In genomic region chr14:47031542-47031941, GRCm38 (mm10) we compare ENCODE assay signal across 29 mouse cellular contexts.
"Had no signal": no experiment of that assay in that cellular context is flagged by ENCODE, and none has a peak within 500 bp of the region (broad histone marks: within the 10 kb centered on the region; RNA-seq: fewer than 3 reads in every experiment).

No protein-coding gene starts in this region.

- H3K4me1 ChIP-seq: kidney, embryonic 15.5 days; liver, embryonic 13.5 days; liver, embryonic 15.5 days had no signal

- H3K4me3 ChIP-seq: gastrocnemius, adult 2 months; heart, embryonic 13.5 days; heart, embryonic 15.5 days; hindbrain, embryonic 13.5 days; hindbrain, embryonic 15.5 days; kidney, embryonic 15.5 days; layer of hippocampus, adult 2 months; left cerebral cortex, adult 2 months; limb, embryonic 10.5 days; limb, embryonic 12.5 days; liver, embryonic 13.5 days; liver, embryonic 15.5 days had no signal

- H3K9me3 ChIP-seq: heart, embryonic 13.5 days; heart, embryonic 15.5 days; hindbrain, embryonic 13.5 days; hindbrain, embryonic 15.5 days; kidney, embryonic 15.5 days; limb, embryonic 10.5 days; limb, embryonic 12.5 days; liver, embryonic 13.5 days; liver, embryonic 15.5 days had no signal

- H3K27me3 ChIP-seq: heart, embryonic 13.5 days; heart, embryonic 15.5 days; hindbrain, embryonic 13.5 days; hindbrain, embryonic 15.5 days; kidney, embryonic 15.5 days; limb, embryonic 12.5 days; liver, embryonic 15.5 days had no signal

- H3K36me3 ChIP-seq: heart, embryonic 13.5 days; heart, embryonic 15.5 days; hindbrain, embryonic 13.5 days; hindbrain, embryonic 15.5 days; kidney, embryonic 15.5 days; limb, embryonic 10.5 days; limb, embryonic 12.5 days; liver, embryonic 13.5 days; liver, embryonic 15.5 days had no signal

- H3K4me2 ChIP-seq: heart, embryonic 11.5 days; heart, embryonic 13.5 days; heart, embryonic 15.5 days; hindbrain, embryonic 13.5 days; hindbrain, embryonic 15.5 days; kidney, embryonic 15.5 days; limb, embryonic 12.5 days; liver, embryonic 11.5 days; liver, embryonic 13.5 days; liver, embryonic 15.5 days had no signal

- H3K27ac ChIP-seq: gastrocnemius, adult 2 months; heart, embryonic 13.5 days; heart, embryonic 15.5 days; hindbrain, embryonic 13.5 days; hindbrain, embryonic 15.5 days; hindbrain, postnatal 0 days; kidney, embryonic 15.5 days; kidney, postnatal 0 days; layer of hippocampus, adult 2 months; left cerebral cortex, adult 2 months; limb, embryonic 10.5 days; limb, embryonic 12.5 days; liver, embryonic 13.5 days; liver, embryonic 15.5 days had no signal

- H3K9ac ChIP-seq: heart, embryonic 13.5 days; heart, embryonic 15.5 days; hindbrain, embryonic 13.5 days; hindbrain, embryonic 15.5 days; kidney, embryonic 15.5 days; limb, embryonic 12.5 days; liver, embryonic 13.5 days; liver, embryonic 15.5 days; liver, postnatal 0 days had no signal

- DNase-seq: gastrocnemius, adult 2 months; gastrocnemius, postnatal 10 days; gastrocnemius, postnatal 25 days; heart, adult 18-20 months; heart, postnatal 14 days; heart, postnatal 36 days; kidney, adult 11 months; kidney, adult 2 months; kidney, adult 9 months; kidney, postnatal 25 days; kidney, postnatal 4 days; liver; liver, embryonic 13.5 days; liver, postnatal 0 days had no signal

- ATAC-seq: hindbrain, postnatal 0 days; intestine, embryonic 16.5 days; liver, postnatal 0 days had no signal
